Mouse (Mus musculus): Measurements from ENCODE around the gene Fam198a.

The Fam198a gene

GRCm38 (mm10) chr9:121926634-121927405 is 24.0 kb upstream of the Fam198a start:
- no peak for DNase-seq

- no peak for DNase-seq
Observed at GRCm38 (mm10) chr9:121927721-121928120, 23.1 kb upstream of the Fam198a start.

GRCm38 (mm10) chr9:121928498-121928897 is 22.3 kb upstream of the Fam198a start:
- peak; percentile 52 to 73 for DNase-seq

- no peak for DNase-seq
Observed at GRCm38 (mm10) chr9:121934856-121935255, 15.9 kb upstream of the Fam198a start.

DNA sequence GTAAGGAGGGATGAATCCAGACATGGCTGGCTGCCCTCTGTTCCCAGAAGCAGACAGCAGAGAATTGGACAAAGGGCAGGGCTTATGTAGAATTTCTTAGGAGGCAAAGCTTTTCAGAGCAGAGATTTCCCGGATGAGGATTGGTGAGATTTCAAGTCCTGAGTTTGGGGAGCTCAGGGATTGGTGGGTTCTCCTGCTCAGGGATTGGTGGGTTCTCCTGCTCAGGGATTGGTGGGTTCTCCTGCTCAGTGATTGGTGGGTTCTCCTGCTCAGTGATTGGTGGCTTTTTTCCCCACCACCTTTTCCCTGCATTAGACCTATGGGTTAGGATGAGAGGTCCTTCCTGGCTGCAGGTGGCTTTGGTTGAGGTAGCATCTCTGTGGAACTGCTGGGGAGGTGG is 13.8 kb upstream of the Fam198a start:
- DNase-seq: peak in 1 of 2 experiments; percentile 26

- no peak for DNase-seq
Observed at GRCm38 (mm10) chr9:121937451-121937864, 13.3 kb upstream of the Fam198a start.

DNA sequence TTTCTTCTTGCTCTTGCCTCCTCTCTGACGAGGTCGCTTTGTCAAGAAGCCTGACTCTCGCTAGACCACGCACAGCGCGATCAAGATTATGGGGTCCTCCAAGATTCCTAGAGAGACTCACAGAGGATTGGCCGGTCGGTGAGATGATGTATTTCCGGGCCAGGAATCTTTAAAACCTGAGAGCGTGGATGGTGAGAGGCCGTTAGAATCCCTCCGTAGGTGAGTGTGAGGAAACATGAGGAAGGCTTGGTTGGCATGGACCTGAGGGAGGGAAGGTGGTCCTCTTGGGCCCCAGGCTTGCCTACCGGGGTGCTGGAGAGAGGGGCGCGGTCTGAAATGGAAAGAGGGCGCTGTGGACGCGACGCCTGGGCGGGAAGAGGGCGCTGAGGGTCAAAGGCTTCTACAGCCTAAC is 12.8 kb upstream of the Fam198a start:
- peak in 1 of 2 experiments; percentile 33 for DNase-seq

GRCm38 (mm10) chr9:121943005-121943404 is 7.8 kb upstream of the Fam198a start:
- DNase-seq: no peak

- DNase-seq: no peak
Observed at GRCm38 (mm10) chr9:121943628-121944027, 7.2 kb upstream of the Fam198a start.

GRCm38 (mm10) chr9:121947784-121948183 is 3.0 kb upstream of the Fam198a start:
- DNase-seq: peak; percentile 75 to 85

DNA sequence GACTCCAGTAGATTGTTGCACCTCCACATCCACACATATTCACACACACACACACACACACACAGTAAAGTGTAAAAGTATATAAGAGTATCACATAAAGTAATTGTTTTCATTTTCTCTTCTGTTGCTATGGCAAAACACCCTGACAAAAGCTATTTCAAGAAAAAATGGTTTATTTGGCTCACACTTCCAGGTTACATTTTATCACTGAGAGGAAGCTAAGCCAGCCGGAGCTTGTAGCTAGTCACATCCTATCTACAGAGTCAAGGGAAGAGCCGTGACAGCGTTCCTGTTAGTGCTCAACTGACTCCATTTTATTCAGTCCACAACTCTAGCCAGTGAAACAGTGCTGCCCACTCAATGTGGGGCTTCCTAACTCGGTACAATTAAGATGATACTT is 2.4 kb upstream of the Fam198a start:
- no peak for DNase-seq

GRCm38 (mm10) chr9:121951114-121951423 is 281 bp downstream of the Fam198a start:
- DNase-seq: no peak

GRCm38 (mm10) chr9:121952596-121952995 is 1.8 kb downstream of the Fam198a start:
- no peak for DNase-seq

DNA sequence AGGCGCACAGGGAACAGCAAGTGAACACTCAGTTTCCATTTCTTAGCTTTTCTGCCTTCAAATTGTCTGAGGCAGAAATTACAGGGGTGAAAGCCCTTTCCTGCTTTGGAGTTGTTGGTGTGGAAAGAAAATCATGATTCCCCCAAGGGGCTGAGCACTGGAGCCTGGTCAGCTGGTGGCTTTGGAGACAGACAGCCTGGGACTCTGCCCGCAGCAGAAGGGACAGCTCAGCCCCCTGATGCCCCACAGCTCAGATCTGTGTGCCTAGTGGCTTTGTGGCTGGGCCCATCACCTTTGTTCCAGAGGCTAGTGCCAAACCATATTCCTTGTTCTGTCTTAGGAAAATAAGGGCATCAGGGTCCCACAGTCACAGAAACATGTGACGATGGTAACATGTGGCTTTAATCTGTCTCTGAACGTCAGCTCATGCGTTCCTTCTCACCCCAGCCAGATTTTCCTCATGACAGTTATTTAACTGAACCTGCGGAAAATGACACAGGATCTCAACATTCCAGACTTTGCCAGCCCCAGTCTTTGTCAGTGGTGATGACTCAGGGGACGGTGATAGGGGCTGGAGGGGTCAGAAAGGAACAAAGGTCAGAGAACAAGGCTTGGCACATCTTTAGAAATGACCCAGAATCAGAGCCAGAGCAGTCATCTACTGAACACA is 9.3 kb downstream of the Fam198a start:
- DNase-seq: no peak

- DNase-seq: peak; percentile 69 to 71
Observed at GRCm38 (mm10) chr9:121964941-121965340, 14.2 kb downstream of the Fam198a start.

DNA sequence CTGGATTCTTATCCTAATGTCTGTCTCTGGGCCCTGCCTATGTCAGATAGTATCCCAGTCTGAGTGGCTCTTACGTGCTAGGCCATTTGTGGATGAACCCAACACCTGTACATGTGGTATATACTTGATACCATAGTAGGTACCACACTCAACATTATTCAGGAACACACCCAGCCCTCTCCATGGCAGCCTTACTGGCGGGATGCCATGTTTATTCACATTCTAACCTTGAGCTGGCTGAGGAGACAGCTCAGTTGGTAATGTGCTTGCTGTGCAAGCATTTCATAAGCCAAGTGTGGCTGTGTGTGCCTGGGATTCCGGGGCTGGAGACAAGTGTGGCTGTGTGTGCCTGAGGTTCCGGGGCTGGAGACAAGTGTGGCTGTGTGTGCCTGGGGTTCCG is 17.5 kb downstream of the Fam198a start:
- DNase-seq: no peak

DNA sequence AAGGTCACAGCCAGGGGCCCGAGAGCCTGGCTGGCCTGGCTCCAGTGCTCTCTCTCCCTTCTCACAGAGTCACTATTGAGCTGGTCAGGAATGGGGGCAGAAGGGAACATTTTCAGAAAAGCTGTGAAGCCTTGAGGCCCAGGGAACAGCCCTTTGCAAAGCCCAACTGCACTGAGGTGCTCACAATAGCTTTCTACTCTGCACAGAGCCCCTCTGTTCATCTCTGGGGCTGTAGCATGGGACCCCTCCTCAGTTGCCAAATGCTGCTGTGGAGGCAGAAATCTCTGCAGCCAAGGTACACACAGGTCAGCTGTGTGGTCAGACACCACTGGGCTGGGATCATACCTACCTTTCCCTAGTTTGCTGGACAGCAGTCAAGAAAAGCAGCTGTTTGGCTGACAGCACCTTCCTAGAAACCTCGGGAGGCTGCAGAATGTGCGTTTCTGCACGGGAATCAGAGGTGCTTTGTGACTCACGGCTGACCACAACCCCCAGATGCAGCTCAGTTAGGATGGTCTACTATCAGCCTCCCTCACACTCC is 19.1 kb downstream of the Fam198a start:
- no peak for DNase-seq

GRCm38 (mm10) chr9:121973207-121973606 is 22.4 kb downstream of the Fam198a start:
- no peak for DNase-seq

- peak; percentile 74 to 77 for DNase-seq
Observed at GRCm38 (mm10) chr9:121974141-121974986, 23.6 kb downstream of the Fam198a start.

GRCm38 (mm10) chr9:121975321-121975720 is 24.5 kb downstream of the Fam198a start:
- DNase-seq: peak in 1 of 2 experiments; percentile 23

DNA sequence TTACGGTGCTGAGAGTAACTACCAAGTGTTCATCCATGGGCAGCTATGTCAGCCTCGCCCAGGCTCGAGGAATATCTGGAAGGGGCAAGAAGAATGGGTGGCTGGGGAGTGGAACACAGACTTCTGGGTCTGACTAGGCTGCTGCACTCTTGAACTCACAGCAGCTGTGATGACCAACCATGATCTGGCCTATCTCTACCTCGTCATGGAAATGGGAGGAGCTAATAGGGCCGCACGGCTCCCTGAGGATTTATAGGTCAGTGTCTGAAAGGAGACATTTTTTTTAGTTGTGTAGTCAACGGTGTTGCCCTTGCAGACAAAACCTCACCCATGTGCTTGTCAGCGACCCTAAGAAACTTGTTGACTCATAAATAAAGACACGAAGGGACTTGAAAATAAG is 30.3 kb downstream of the Fam198a start:
- DNase-seq: no peak

- no peak for DNase-seq
Observed at GRCm38 (mm10) chr9:121981466-121982105, 30.8 kb downstream of the Fam198a start.

- no peak for DNase-seq
Observed at GRCm38 (mm10) chr9:121982214-121982613, 31.4 kb downstream of the Fam198a start.

Measured in cerebellum, postnatal 25 days (tissue).